Mouse (Mus musculus): Measurements from ENCODE around the gene Mphosph8. TPM values are rescaled to one million over a fixed set of nuclear protein-coding genes. Genes with fewer than 3 reads are reported as not detected.

The Mphosph8 gene
- total RNA-seq, 2 experiments from 2014 or later: 6.3 to 20.4 TPM

Other genes starting within 250 kb of the Mphosph8 start
- 6.1 and 9.4 TPM in 2 replicates for gene Cenpj, start 92.8 kb upstream of the Mphosph8 start, total RNA-seq (2015; ENCODE audit: low replicate concordance)
- gene Cenpj, start 92.8 kb upstream of the Mphosph8 start, total RNA-seq (2017; ENCODE audit: low replicate concordance): 5.0 and 17.0 TPM in 2 replicates
- gene Parp4, start 92.6 kb upstream of the Mphosph8 start, total RNA-seq (2015; ENCODE audit: low replicate concordance): 12.7 and 16.3 TPM in 2 replicates
- gene Parp4, start 92.6 kb upstream of the Mphosph8 start, total RNA-seq (2017; ENCODE audit: low replicate concordance): 2.6 and 4.2 TPM in 2 replicates
- 8.3 and 29.7 TPM in 2 replicates for gene Pspc1, start 110.1 kb downstream of the Mphosph8 start, total RNA-seq (2015; ENCODE audit: low replicate concordance)
- gene Pspc1, start 110.1 kb downstream of the Mphosph8 start, total RNA-seq (2017; ENCODE audit: low replicate concordance): 99.5 and 123 TPM in 2 replicates
- gene Zmym5, start 143.5 kb downstream of the Mphosph8 start, total RNA-seq (2015; ENCODE audit: low replicate concordance): 26.3 and 28.2 TPM in 2 replicates
- gene Zmym5, start 143.5 kb downstream of the Mphosph8 start, total RNA-seq (2017; ENCODE audit: low replicate concordance): 19.9 and 24.5 TPM in 2 replicates
- 32.3 and 39.5 TPM in 2 replicates for gene Zmym2, start 218.4 kb downstream of the Mphosph8 start, total RNA-seq (2015; ENCODE audit: low replicate concordance)
- gene Zmym2, start 218.4 kb downstream of the Mphosph8 start, total RNA-seq (2017; ENCODE audit: low replicate concordance): 14.5 and 22.0 TPM in 2 replicates